Mouse (Mus musculus) mature B cell (primary cell): Measurements from ENCODE around the gene Gm8165.
"Not testable (repeated sequence)": the region's sequence is repeated elsewhere in the genome, so short reads cannot be mapped to it uniquely, and the experiment has no call there.

Experiments
- in situ Hi-C: fragments of 300-500 bp; cut with MboI; formaldehyde crosslinking; loops from 2 replicates; pipeline ENCODE4 v1.14.3; 2019

Gm8165 gene

GRCm38 (mm10) chr14:43677099-43677498 is at the start of gene Gm8165:
TSS of gene Gm8165 (minus strand) at chr14:43677199.
- in situ Hi-C loops = not testable (repeated sequence)

GRCm38 (mm10) chr14:43697621-43698020 is 20.6 kb upstream of the Gm8165 start, which contains the start of gene Gm7324:
TSS of gene Gm7324 (plus strand) at chr14:43697828.
- in situ Hi-C loops = not testable (repeated sequence)
